Mouse (Mus musculus) limb, embryonic 10.5 days (tissue): Measurements from ENCODE around the gene Slc9b2. TPM values are rescaled to one million over a fixed set of nuclear protein-coding genes. Genes with fewer than 3 reads are reported as not detected.

Experiments
- DNase-seq: peaks from one replicate; pipeline ENCODE4 v3.0.0-alpha.2; 2017; ENCODE audit warnings: low spot score
- H3K27ac ChIP-seq: fragments of 300-500 bp; sonication (generic); 2 replicates; pipeline ENCODE4 v1.5.1; 2016; ENCODE audit warnings: mild to moderate bottlenecking
- H3K27me3 ChIP-seq: fragments of 300-500 bp; sonication (generic); 2 replicates; pipeline ENCODE4 v1.6.1; 2016; ENCODE audit warnings: low read depth, mild to moderate bottlenecking; ENCODE audit not compliant: poor library complexity, severe bottlenecking
- H3K36me3 ChIP-seq: fragments of 300-500 bp; sonication (generic); 2 replicates; pipeline ENCODE4 v1.6.1; 2016; ENCODE audit warnings: mild to moderate bottlenecking, moderate library complexity
- H3K4me1 ChIP-seq: fragments of 300-500 bp; sonication (generic); 2 replicates; pipeline ENCODE4 v1.6.1; 2016
- H3K4me3 ChIP-seq: fragments of 300-500 bp; sonication (generic); 2 replicates; pipeline ENCODE4 v1.5.1; 2016; ENCODE audit warnings: mild to moderate bottlenecking, moderate library complexity
- H3K9me3 ChIP-seq: fragments of 300-500 bp; sonication (generic); replicated peaks from 2 replicates; pipeline ENCODE4 v1.6.1; 2016; ENCODE audit warnings: mild to moderate bottlenecking
- WGBS: fragments of 180-500 bp; shearing (Covaris S2); methylation state at CpG from one replicate; pipeline ENCODE4 v1.1.7; 2016; 5-methylcytosine and 5-hydroxymethylcytosine counted together
- polyA plus RNA-seq: library from polyadenylated mRNA; unstranded; fragments of >200 nt; fragmentation: Nextera tagmentation; extraction: Ambion mirVana; gene quantifications from 2 replicates; pipeline ENCODE4 v1.2.1, GENCODE M21; 2016

Slc9b2 gene
- polyA plus RNA-seq, 1 experiment from 2014 or later = 3.9 TPM

DNA sequence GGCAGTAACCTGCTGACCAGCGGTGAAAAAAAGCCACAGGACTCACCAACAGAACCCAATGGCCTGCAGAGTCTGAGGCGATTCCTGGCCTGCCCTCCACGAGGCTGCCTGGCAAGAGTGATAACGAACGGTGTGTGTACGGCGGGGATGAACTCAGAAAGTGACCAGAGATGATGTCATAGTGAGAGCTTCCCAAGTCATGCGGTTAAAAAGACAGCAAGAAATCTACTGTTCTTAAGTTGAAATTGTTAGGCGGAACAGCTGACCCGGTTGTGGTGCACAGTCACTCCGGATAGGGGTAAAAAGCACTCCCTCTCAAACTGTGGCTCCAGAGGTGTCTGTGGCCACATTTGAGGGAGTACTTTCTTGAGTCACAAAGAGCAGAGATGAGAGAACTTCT, 10.8 kb downstream of the Slc9b2 start:
- Histone ChIP-seq H3K4me1 (no peaks in the 10 kb centered on the region), H3K27me3 (no peaks in the 10 kb centered on the region), H3K4me3 (no peak overlapping the region), H3K36me3 (no peaks in the 10 kb centered on the region), H3K9me3 (no peaks in the 10 kb centered on the region), H3K27ac (no peak overlapping the region)
- DNase-seq = no peak
- 82% methylated on average over 11 of the region's 11 CpGs for WGBS

DNA sequence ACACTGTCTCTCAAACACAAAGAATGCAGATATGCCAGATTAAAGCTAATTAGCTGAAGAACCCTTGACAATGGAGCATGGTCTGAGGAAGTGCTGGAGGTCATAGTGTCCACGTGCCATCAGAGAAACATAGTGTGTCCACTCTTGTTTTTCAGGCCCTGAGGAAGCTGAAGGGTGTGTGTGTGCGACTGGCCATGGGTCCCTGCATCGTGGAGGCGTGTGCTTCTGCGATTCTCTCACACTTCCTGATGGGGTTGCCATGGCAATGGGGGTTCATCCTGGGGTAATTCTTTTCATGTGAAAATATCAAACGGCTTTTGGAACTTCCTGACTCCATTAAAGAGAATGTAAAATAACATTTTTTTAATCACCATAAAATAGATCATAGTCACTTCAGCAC, 16.9 kb downstream of the Slc9b2 start:
- Histone ChIP-seq H3K9me3 (no peaks in the 10 kb centered on the region), H3K4me3 (no peak overlapping the region), H3K27me3 (no peaks in the 10 kb centered on the region), H3K36me3 (no peaks in the 10 kb centered on the region), H3K27ac (no peak overlapping the region), H3K4me1 (no peaks in the 10 kb centered on the region)
- WGBS = 71% methylated on average over 6 of the region's 6 CpGs
- no peak for DNase-seq

- H3K4me3 ChIP-seq = no peak overlapping the region
- no peaks in the 10 kb centered on the region for H3K9me3 ChIP-seq
- H3K4me1 ChIP-seq = no peaks in the 10 kb centered on the region
- H3K27me3 ChIP-seq = no peaks in the 10 kb centered on the region
- H3K27ac ChIP-seq = no peak overlapping the region
- no peak for DNase-seq
- WGBS = 85% methylated on average over 6 of the region's 6 CpGs
- no peaks in the 10 kb centered on the region for H3K36me3 ChIP-seq
Observed at GRCm38 (mm10) chr3:135327176-135327575, 19.7 kb downstream of the Slc9b2 start.

DNA sequence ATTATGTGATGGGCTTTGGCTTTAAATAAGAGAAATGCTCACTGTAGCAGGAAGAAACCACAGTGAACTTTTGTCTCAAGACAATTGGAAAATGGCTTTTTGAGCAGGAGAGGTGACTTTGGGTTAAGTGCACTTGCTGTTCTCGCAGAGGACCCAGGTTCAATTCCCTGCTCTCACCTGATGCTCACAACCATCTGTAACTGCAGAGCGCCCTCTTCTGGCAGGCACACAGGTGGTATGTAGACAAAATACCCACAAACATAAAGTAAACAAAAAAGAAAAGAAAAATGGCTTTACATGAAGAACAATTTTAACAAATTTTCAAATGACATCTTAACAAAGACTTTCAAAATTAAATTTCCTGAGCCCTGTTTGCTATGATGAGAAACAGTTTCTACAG, 20.1 kb downstream of the Slc9b2 start:
- 52% methylated on average over 2 of the region's 2 CpGs for WGBS
- Histone ChIP-seq H3K36me3 (no peaks in the 10 kb centered on the region), H3K27ac (no peak overlapping the region), H3K4me3 (no peak overlapping the region), H3K4me1 (no peaks in the 10 kb centered on the region), H3K9me3 (no peaks in the 10 kb centered on the region), H3K27me3 (no peaks in the 10 kb centered on the region)
- no peak for DNase-seq

DNA sequence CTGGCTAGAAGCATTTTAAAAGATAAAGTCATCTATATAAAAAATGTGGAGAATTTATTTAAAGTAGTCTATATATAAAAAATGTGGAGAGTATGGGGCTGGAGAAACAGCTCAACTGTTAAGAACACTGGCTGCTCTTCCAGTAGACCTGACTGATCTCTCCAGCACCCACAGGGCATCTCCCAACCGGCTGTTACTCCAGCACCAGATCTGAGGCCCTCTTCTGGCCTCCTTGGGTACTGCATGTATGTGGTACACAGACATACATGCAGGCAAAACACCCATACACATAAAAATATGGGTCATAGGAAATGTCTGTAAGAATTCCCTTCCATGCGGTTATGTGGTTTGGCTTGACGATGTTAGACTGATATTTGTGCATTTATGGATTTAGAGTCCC, 21.1 kb downstream of the Slc9b2 start:
- H3K36me3 ChIP-seq = no peaks in the 10 kb centered on the region
- H3K27ac ChIP-seq = no peak overlapping the region
- H3K27me3 ChIP-seq = no peaks in the 10 kb centered on the region
- peak; percentile 56 for DNase-seq
- H3K9me3 ChIP-seq = no peaks in the 10 kb centered on the region
- WGBS = 48% methylated on average over 3 of the region's 3 CpGs
- no peak overlapping the region for H3K4me3 ChIP-seq
- no peaks in the 10 kb centered on the region for H3K4me1 ChIP-seq

GRCm38 (mm10) chr3:135332691-135333090, 25.2 kb downstream of the Slc9b2 start:
- Histone ChIP-seq H3K4me1 (no peaks in the 10 kb centered on the region), H3K27me3 (no peaks in the 10 kb centered on the region), H3K36me3 (no peaks in the 10 kb centered on the region), H3K4me3 (no peak overlapping the region), H3K9me3 (no peaks in the 10 kb centered on the region), H3K27ac (no peak overlapping the region)
- no peak for DNase-seq

- no peak for DNase-seq
- WGBS = 55% methylated on average over 4 of the region's 4 CpGs
- Histone ChIP-seq H3K4me3 (no peak overlapping the region), H3K36me3 (no peaks in the 10 kb centered on the region), H3K27ac (no peak overlapping the region), H3K9me3 (no peaks in the 10 kb centered on the region), H3K4me1 (no peaks in the 10 kb centered on the region), H3K27me3 (no peaks in the 10 kb centered on the region)
Observed at GRCm38 (mm10) chr3:135333763-135334162, 26.3 kb downstream of the Slc9b2 start.

DNA sequence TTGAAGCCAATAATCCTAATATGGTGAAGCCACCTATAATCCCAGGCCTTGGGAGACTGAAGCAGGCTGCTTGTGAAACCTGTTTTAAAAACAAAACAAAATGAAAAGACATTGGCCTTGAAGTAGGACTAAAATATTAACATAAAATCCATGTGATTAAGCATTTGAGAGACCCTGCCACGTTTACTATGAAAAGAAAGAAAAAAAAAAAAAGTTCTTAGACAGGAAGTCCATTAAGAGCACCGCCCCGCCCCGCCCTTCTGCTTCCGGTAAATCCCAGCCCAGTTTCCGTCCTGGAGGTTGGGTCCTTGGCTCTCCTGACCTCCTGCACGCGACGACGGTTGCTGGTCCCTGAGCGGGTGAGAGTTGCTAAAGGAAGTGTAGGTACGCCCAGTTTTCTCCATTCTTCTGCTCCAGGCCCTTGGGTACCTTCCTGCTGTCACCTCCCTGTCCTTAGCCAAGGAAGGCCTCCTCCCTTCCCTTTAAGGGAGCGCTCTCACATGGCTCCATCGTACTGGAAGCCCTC, 40.3 kb downstream of the Slc9b2 start, which contains the start of gene Slc9b1:
TSS of gene Slc9b1 (plus strand) at position 291 of the 526 bp plus-strand sequence.
- 0 out of 2 replicates have a peak, but pooled peaks cover 6% of the 10 kb centered on the region for H3K4me1 ChIP-seq
- H3K9me3 ChIP-seq = no peaks in the 10 kb centered on the region
- H3K27me3 ChIP-seq = no peaks in the 10 kb centered on the region
- no peak for DNase-seq
- H3K4me3 ChIP-seq = no peak within 1 kb of the TSS
- WGBS = 79% methylated on average over 14 of the region's 14 CpGs
- no peak within 1 kb of the TSS for H3K27ac ChIP-seq
- H3K36me3 ChIP-seq = no peaks in the 10 kb centered on the region

DNA sequence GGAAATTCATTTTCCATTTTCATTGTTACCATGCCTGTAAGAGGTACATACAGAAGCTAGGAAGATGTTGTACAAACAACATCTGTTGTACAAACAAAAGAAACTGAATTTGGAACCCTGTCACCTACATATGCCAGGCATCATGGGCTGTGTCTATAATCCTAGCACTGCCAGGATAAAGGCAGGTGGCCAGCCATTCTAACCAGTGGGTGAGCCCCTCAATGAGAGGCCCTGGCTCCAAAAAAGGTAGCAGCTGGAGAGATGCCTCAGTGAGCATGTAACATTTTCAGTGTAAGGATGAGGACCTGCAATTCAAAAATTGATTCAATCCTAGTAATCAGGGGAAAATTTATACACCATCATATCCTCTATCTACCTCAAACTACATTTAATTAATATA, 41.5 kb downstream of the Slc9b2 start:
- no peak for DNase-seq
- Histone ChIP-seq H3K4me3 (no peak overlapping the region), H3K27me3 (no peaks in the 10 kb centered on the region), H3K9me3 (no peaks in the 10 kb centered on the region), H3K4me1 (0 out of 2 replicates have a peak, but pooled peaks cover 6% of the 10 kb centered on the region), H3K27ac (no peak overlapping the region), H3K36me3 (no peaks in the 10 kb centered on the region)

GRCm38 (mm10) chr3:135351857-135352256, 44.4 kb downstream of the Slc9b2 start:
- 95% methylated on average over 3 of the region's 3 CpGs for WGBS
- no peak overlapping the region for H3K4me3 ChIP-seq
- no peaks in the 10 kb centered on the region for H3K4me1 ChIP-seq
- DNase-seq = no peak
- no peaks in the 10 kb centered on the region for H3K36me3 ChIP-seq
- H3K9me3 ChIP-seq = no peaks in the 10 kb centered on the region
- H3K27ac ChIP-seq = no peak overlapping the region
- H3K27me3 ChIP-seq = no peaks in the 10 kb centered on the region

DNA sequence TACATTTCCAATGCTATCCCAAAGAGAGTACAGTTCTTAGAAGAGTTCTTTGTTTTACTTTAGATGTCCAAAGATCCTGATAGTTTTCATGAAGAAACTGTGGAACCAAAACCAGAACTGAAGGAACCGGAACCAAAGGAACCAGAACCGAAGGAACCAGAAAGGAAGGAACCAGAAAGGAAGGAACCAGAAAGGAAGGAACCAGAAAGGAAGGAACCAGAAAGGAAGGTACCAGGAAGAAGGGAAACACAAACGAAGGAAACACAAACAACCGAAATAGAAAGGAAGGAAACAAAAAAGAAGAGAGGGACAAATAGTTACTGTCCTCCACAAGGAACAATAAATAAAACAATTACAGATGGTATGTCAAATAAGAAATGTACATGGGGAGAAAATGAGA, 49.9 kb downstream of the Slc9b2 start:
- Histone ChIP-seq H3K9me3 (no peaks in the 10 kb centered on the region), H3K4me1 (no peaks in the 10 kb centered on the region), H3K27ac (no peak overlapping the region), H3K36me3 (no peaks in the 10 kb centered on the region), H3K4me3 (no peak overlapping the region), H3K27me3 (no peaks in the 10 kb centered on the region)
- no peak for DNase-seq
- WGBS = 87% methylated on average over 4 of the region's 4 CpGs

GRCm38 (mm10) chr3:135375836-135376235, 68.3 kb downstream of the Slc9b2 start:
- no peaks in the 10 kb centered on the region for H3K9me3 ChIP-seq
- no peaks in the 10 kb centered on the region for H3K36me3 ChIP-seq
- WGBS = 78% methylated on average over 3 of the region's 3 CpGs
- no peak for DNase-seq
- H3K27ac ChIP-seq = no peak overlapping the region
- H3K27me3 ChIP-seq = no peaks in the 10 kb centered on the region
- H3K4me3 ChIP-seq = no peak overlapping the region
- no peaks in the 10 kb centered on the region for H3K4me1 ChIP-seq

DNA sequence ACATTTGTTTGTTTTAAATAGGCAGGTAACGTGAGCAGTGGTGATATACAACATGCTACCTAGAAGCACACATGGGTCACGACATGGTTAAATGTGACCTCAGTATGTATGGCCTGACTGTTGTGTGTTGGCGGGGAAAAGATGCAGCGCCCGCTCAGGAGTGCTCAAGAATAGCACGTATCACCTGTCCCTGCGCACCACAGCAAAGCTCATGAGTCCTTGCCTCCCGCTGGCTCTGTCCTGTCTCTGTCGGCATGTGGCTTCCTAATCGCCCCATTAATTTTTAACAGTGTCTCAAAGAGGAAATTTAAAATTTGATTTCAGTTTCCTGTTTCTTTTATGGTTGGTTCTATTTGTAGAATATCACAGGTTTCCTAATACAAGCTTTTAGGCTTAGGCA, 69.9 kb downstream of the Slc9b2 start:
- WGBS = 86% methylated on average over 10 of the region's 10 CpGs
- Histone ChIP-seq H3K4me1 (no peaks in the 10 kb centered on the region), H3K4me3 (no peak overlapping the region), H3K27me3 (no peaks in the 10 kb centered on the region), H3K36me3 (no peaks in the 10 kb centered on the region), H3K27ac (no peak overlapping the region), H3K9me3 (no peaks in the 10 kb centered on the region)
- DNase-seq = no peak

DNA sequence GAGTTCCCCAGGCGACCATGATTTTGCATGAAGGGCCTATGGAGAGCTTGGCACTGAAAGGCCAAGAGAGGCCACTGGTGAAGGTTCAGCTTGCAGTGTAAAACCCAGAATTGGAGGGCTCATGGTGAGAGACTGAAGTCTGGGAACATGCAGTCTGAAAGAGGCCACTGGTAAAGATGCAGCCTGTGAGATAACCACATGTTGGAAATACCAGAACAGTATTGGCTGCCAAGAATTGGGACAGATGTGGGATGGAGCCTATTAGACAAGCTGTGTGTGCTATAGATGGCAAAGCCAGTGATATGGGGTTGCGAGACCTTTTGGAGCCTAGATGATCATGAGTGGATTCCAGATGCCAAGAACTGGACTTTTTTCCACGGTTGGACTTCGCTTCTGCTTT, 72.4 kb downstream of the Slc9b2 start:
- Histone ChIP-seq H3K4me1 (peaks cover 4% of the 10 kb centered on the region), H3K9me3 (no peaks in the 10 kb centered on the region), H3K27me3 (no peaks in the 10 kb centered on the region), H3K4me3 (no peak overlapping the region), H3K36me3 (no peaks in the 10 kb centered on the region), H3K27ac (no peak overlapping the region)
- 96% methylated on average over 4 of the region's 4 CpGs for WGBS
- DNase-seq = no peak
